Mouse (Mus musculus): ENCODE measurements at regions not wholly inside any gene's neighbourhood (a gene's known extent, or its start where the extent isn't known, plus 50 kb on each side); places are given as distances from the start of the nearest gene placed in this dataset.

DNA sequence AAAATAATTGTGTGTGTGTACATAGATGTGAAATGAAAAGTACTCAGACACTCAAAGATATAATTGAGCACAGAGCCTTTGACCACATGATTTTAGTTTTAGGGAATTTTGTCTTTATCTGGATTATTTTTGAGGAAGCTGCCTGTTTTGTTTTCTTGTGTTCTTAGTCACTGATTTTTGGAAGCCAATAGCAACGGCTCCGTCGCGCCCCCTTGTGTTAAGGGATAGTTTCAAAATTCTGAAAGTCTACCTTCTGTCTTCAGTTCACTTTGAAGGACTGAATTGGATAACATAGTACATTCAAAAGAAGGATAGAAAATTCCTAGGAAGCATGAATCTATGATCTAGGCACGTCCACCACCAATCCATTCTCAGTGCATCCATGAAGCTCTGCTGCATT is 185.8 kb upstream of the Sash1 start:
- DNase-seq (ENCODE audit: low spot score): peak; percentile 59

DNA sequence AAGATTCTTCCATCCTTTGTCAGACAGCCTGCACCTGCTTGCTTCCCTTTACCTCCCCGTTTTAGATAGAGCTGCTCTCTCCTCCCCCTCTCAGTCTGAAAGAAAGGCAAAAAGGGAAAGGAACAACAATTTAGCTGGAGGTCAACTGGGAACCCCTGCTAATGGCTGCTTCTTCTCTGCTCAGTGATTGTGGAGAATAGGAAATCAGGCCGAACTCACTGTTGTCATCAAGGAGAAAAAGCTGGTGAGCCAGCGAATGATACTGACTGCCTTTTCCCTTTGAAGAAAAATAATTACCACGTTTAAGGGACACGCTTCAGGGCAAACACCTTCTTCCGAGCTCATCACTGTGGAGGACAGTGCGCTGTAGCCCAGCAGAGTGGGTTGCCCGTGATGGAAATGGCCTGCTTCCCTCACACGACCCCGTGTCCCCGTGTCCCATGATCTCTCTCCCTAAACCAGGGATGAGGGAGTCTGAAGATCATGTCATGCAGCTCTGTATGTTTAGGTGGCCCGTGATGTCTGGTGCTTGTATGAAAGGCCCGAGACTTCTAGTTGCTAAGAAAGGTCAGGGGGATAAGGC is 183.8 kb upstream of the Sash1 start:
- DNase-seq (ENCODE audit: low spot score): no peak

DNA sequence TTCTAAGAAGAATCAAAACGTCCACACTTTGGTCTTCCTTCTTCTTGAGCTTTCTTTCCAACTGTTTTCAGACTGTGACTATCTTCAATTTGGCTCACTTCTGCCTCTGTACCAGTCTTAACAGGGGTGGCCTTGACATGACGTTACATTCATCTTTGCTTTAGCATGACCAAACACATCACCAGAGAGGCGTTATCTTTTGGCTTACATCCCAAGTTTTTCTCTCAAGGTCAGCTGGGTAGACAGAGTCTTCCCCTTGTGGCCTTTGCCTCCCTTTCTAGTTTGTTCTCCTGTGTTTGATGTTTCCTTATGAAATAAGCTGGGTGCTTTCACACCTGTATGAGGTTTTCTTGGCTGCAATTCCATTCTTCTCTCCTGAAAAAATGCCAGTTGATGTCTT is 180.7 kb upstream of the Sash1 start:
- DNase-seq (ENCODE audit: low spot score): no peak

DNA sequence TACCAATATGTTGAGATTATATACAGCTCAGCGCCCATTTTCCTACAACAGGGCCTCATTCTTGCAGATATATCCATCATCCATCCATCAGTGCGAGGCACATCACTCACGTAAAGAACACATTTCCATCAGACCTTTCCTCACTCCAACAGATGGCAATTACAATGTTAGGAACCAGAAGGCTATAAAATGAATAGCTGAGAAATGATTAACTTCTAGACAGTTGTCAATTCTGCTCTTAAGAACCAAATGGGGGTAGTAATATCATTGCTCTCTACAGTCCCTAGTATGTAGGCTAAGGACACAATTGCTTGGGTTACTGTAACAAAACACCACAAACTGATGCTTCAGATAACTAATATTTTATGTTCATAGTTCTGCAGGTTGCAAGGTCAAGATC is 176.1 kb upstream of the Sash1 start:
- no peak for DNase-seq (ENCODE audit: low spot score)

GRCm38 (mm10) chr10:9055274-9055673 is 169.4 kb upstream of the Sash1 start:
- DNase-seq (ENCODE audit: low spot score): no peak

- no peak for DNase-seq (ENCODE audit: low spot score)
These were observed 167.5 kb upstream of the Sash1 start for GRCm38 (mm10) chr10:9053371-9053770.

- DNase-seq (ENCODE audit: low spot score): no peak
These were observed 161.5 kb upstream of the Sash1 start for GRCm38 (mm10) chr10:9047341-9047740.

DNA sequence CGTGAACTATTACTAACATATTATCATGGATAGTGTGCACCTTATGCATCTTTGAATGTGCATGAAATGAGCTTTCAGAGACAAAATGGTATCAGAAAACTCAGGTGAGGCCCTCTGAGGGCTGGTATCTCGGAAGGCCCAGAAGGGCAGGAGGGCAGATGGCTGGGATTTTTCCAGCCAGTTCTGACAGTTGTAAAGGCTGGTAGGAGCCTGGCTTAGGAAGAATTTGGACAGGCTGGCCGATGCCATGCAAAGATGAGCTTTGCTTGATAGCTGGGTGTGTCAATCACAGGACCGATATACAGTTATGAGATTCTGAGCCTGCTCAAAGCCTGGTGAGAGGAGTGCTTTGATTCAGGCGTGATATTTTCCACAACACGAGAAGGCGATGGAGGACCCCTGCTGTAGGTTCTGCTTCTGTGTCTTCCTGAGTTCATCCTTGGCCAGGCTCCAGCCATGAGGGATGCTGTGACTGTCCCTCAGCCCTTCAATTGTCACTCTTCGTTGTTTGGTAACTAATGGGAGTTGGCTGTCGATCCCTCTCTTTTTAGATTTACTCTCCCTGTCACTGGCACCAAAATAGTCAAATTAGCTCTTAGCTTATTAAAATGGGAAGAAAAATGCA is 159.0 kb upstream of the Sash1 start:
- DNase-seq (ENCODE audit: low spot score): no peak

- DNase-seq (ENCODE audit: low spot score): no peak
These were observed 157.6 kb upstream of the Sash1 start for GRCm38 (mm10) chr10:9043507-9043906.

DNA sequence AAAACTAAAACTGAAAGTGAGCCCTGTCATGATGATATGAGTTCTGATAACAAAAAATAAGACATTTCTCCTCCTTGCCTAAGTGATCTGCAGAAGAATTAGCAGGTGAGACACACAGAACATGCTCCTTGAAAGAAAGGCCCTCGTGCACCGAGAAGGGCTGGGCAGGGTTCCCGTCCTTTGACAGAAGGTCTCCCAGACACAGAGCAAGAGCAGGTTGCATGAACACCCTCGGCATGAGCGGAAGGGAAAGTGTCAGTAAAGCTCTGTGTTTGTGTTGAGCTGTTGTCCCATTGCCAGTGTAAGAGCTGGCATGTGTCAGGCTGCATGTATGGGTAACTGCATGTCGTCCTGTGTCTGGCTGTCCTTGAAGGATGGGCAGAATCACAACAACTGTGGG is 144.6 kb upstream of the Sash1 start:
- DNase-seq (ENCODE audit: low spot score): no peak

GRCm38 (mm10) chr10:9029506-9029905 is 143.6 kb upstream of the Sash1 start:
- DNase-seq (ENCODE audit: low spot score): peak; percentile 58

DNA sequence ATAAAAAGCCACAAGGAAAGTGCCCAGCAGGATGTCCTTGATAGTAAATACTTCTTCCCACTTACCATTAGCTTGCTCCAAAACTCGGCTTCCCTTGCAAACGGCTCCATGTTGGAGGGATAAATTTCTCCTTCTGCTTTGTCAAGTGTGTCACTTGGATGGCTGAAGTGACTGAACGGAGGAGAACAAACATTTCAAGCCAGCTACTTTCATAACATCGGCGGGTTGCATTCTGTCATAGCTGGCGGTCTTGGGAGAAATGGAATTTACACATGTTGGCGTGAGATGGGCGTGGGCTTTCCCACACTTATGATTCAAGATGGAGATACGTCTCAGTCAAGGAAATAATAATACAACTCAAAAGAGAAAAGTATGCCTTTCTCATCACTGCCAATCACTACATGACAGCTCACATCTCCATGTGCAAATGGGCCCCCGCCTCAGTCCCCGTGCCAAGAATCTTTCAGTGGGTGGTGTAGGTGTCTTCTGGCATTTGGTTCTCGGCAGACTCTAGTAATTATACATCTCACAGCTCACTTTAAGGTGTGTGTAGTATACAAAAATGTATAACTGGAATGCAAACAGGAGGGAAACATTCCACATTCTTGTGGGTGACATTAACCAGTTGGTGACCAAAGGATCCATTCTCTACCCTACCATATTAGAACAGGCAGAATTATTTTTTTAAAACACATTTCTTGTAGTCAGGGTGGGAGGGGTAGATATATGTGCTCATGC is 141.4 kb upstream of the Sash1 start:
- DNase-seq (ENCODE audit: low spot score): no peak

- DNase-seq (ENCODE audit: low spot score): no peak
These were observed 129.1 kb upstream of the Sash1 start for GRCm38 (mm10) chr10:9014810-9015505.

- no peak for DNase-seq (ENCODE audit: low spot score)
These were observed 127.7 kb upstream of the Sash1 start for GRCm38 (mm10) chr10:9013549-9013925.

DNA sequence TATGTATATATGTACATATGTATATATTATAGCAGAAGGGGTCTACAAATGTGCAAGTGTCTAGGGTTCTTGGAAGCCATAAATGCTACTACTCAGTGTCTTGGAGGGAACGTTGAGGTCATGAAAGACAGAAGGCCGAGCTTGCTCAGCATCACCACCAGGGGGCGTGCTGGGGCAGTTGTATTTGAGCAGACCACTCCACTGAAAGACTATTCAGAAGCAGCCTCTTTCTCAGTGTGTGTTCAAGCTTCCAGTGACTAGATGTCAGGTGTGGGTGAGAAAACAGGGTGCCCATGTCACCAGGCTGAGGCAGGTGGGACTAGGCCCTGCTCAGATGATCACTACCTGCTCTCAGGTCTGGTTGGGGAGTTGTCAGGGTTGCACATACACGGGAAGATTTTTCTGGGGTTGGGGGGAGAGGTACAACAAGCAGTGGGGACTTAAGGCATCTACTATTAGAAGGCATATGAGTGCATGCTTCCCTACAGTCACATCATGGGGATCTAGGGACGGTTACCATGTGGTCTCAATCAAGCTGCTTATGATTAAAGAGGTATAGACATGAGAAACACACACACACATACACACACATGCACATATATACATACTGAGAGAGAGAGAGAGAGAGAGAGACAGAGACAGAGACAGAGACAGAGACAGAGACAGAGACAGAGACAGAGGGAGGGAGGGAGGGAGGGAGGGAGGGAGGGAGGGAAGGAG is 127.1 kb upstream of the Sash1 start:
- DNase-seq (ENCODE audit: low spot score): peak; percentile 77

- peak; percentile 73 for DNase-seq (ENCODE audit: low spot score)
These were observed 126.0 kb upstream of the Sash1 start for GRCm38 (mm10) chr10:9011906-9012305.

GRCm38 (mm10) chr10:9010191-9010590 is 124.3 kb upstream of the Sash1 start:
- no peak for DNase-seq (ENCODE audit: low spot score)

- peak; percentile 43 for DNase-seq (ENCODE audit: low spot score)
These were observed 119.5 kb upstream of the Sash1 start for GRCm38 (mm10) chr10:9005140-9005909.

GRCm38 (mm10) chr10:9002261-9002660 is 116.4 kb upstream of the Sash1 start:
- DNase-seq (ENCODE audit: low spot score): no peak

GRCm38 (mm10) chr10:8998758-8999398 is 113.0 kb upstream of the Sash1 start:
- no peak for DNase-seq (ENCODE audit: low spot score)

GRCm38 (mm10) chr10:8998356-8998755 is 112.5 kb upstream of the Sash1 start:
- DNase-seq (ENCODE audit: low spot score): no peak
